8 mouse cellular contexts compared by ENCODE assay signal in genomic region chr4:142239240-142240126, GRCm38 (mm10). TPM values are rescaled to one million over a fixed set of nuclear protein-coding genes. Genes with fewer than 3 reads are reported as not detected.
DNase-seq lines count a peak whose midpoint lies in the region; ATAC-seq lines count a peak whose summit lies in the region.

TSS of gene Kazn (minus strand) at chr4:142239401.

- peak; percentile 91 for DNase-seq in R1 (ENCODE audit: low read depth, low spot score)
- DNase-seq in cerebellum, postnatal 4 days (ENCODE audit: low spot score in 2 of 2): peak; percentile 44 to 76
- DNase-seq in gastrocnemius, adult 8-10 months (ENCODE audit: low spot score in 2 of 2): peak; percentile 60 to 64
- DNase-seq in left cerebral cortex, adult 11 months (ENCODE audit: low spot score): peak; percentile 61
- DNase-seq in lung, postnatal 14 days: peak; percentile 93
- DNase-seq in right cerebral cortex, postnatal 10 days (ENCODE audit: low spot score in 2 of 2): peak; percentile 80 to 81
- peak; percentile 90 for DNase-seq in urinary bladder, postnatal 25 days (ENCODE audit: low spot score)

- H3K9ac ChIP-seq in hindbrain, embryonic 15.5 days: peak within 1 kb of the TSS; percentile 68

- H3K4me1 ChIP-seq in hindbrain, embryonic 15.5 days (replicated peaks): peaks cover 26% of the 10 kb centered on the region

- 4% methylated on average over 42 of the region's 46 CpGs for WGBS in hindbrain, embryonic 15.5 days

- 0 out of 2 replicates have a peak, but pooled peaks cover 8% of the 10 kb centered on the region for H3K27me3 ChIP-seq in hindbrain, embryonic 15.5 days

- ATAC-seq in hindbrain, embryonic 15.5 days (ENCODE audit: low FRiP score, low read depth): peak; percentile 57

- H3K4me2 ChIP-seq in hindbrain, embryonic 15.5 days: peak within 1 kb of the TSS; percentile 99

- H3K4me3 ChIP-seq in hindbrain, embryonic 15.5 days: peak within 1 kb of the TSS; percentile 69

- no peaks in the 10 kb centered on the region for H3K9me3 ChIP-seq in hindbrain, embryonic 15.5 days

- H3K27ac ChIP-seq in hindbrain, embryonic 15.5 days (replicated peaks): peak within 1 kb of the TSS; percentile 64

- no peaks in the 10 kb centered on the region for H3K36me3 ChIP-seq in hindbrain, embryonic 15.5 days

RNA-seq across cellular contexts. Expression of gene Kazn, which starts in this region (rescaled TPM):
- total RNA-seq in gastrocnemius, adult 8-10 months (2022): 1 to 10 TPM; 1.3 to 1.9 (median 1.7) TPM
- polyA plus RNA-seq in hindbrain, embryonic 15.5 days (2015; fragmentation: Nextera tagmentation; extraction: Ambion mirVana): 27.8 and 29.7 TPM in 2 replicates

Comparison
In these comparisons a context has a peak if more than half of its experiments do, and no peak if none do; other contexts are left out.
1. Peak in every context shown above with its lines: DNase-seq, ATAC-seq, H3K4me3 ChIP-seq and H3K27ac ChIP-seq.